Mouse (Mus musculus) C2C12 (cell line): ENCODE measurements around the gene Rspry1.

Experiments
- CEBPB ChIP-seq: IDR thresholded peaks from one replicate; pipeline ENCODE4 v1.6.1; 2011; ENCODE audit warnings: low read depth, mild to moderate bottlenecking, control low read depth, moderate library complexity
- CTCF ChIP-seq: IDR thresholded peaks from one replicate; pipeline ENCODE4 v1.5.1; 2011; ENCODE audit not compliant: control insufficient read depth, insufficient read depth, insufficient read length
- MAX ChIP-seq: IDR thresholded peaks from one replicate; pipeline ENCODE4 v1.6.1; 2011; ENCODE audit warnings: mild to moderate bottlenecking, control low read depth
- USF1 ChIP-seq: IDR thresholded peaks from one replicate; pipeline ENCODE4 v1.6.1; 2011; ENCODE audit warnings: low read depth, mild to moderate bottlenecking, control low read depth, moderate library complexity

GRCm38 (mm10) chr8:94575148-94575547, 26.6 kb upstream of the Rspry1 start:
- no peak for TF ChIP-seq CTCF
- TF ChIP-seq CEBPB, result no peak
- TF ChIP-seq USF1, result no peak
- TF ChIP-seq MAX, result no peak
